Mouse (Mus musculus): ENCODE results near the gene Klf2. TPM values are rescaled to one million over a fixed set of nuclear protein-coding genes. Genes with fewer than 3 reads are reported as not detected.

Klf2 gene
- total RNA-seq, 2 experiments from 2014 or later, result 15.2 to 23.6 TPM

DNA sequence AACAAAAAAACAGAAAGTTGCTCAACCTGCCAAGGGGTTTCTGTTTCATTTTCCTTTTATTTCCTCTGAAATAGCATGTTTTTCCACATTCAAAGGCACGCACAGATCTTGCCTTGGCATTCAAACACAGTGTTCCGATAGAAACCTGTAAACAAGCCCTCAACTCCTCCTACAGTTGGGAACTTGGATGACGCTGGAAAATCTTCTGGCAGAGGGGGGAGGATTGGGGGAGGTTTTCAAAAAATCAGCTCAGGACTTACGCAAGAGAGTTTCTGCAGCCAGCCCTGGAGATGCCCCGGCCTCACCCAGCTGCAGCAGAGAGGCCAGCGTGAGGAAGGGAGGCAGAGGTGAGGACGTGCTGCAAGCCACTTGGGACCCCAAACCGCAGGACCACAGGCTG is 15.2 kb upstream of the Klf2 start:
- DNase-seq (ENCODE audit: low spot score in 2 of 2), result peak in 1 of 2 experiments; percentile 35

DNA sequence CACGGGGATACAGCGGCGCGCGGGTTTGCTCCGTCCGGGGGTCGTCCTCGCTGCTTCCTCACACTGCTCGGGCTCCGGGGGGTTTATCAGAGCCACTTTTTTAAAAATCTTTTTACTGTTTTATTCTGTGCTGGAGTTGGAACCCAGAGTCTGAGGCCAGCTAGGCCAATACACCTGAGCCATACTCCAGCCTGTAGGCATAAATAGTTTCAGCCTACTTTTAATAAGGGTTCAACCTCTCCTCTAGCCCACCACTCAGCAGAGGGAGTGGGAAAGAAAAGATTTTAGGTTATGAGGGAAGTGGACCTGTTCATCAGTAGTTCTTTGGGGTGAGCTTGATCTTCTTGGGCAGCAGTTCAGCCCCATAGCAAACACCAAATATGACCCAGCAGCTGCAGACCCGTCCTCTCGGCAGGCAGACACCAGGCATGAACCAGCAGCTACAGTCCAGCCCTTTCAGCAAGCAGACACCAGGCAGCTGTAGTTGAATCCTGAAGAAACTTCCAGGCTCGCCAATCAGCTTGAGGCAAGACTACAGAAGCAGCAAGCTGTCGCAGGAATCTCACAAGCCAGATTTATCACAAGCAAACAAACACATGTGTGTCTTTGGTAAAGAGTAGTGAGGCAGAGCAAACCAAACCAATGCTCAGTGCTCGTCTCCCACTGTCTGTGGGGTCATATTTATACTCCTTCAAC is 13.5 kb upstream of the Klf2 start, which contains the start of gene Gm10282:
Gm10282 (minus strand) TSS at position 51 of the 696 bp plus-strand sequence.
- no peak for DNase-seq (ENCODE audit: low spot score in 2 of 2)

DNA sequence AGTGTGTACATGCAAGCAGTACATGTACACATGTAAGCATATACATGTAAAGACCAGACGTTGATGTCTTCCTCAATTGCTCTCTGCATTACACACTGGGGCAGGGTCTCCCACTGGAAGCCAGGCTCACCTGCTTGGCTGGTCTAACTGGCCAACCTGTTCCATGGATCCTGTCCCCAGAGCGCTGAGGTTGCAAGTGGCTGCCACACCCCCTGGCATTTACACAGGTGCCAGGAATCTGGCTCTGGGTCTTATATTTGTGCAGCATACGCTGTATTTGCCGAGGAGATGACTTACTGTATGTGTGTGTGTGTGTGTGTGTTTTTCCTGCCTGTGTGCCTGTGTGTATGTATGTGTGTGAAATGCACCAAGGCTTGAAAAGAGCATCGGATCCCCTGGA is 11.9 kb upstream of the Klf2 start:
- DNase-seq (ENCODE audit: low spot score in 2 of 2), result no peak

DNA sequence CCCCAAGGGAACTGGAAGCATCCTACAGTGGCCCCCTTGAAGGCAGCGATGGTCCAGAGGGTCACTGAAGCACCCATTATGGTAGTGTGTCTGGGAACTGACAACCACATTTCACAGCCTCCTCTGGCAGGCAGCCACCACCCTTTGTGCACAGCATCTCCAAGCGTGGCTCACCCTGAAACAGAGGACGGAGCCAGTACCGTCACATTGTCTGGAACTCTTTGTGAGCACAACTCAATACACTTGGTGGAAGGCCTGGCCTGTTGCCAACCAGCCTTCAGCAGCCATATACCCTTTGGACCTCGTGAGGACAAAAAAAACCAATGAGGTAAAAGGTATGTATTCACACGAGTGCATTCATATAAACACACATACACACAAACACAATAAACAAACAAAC is 10.6 kb upstream of the Klf2 start:
- DNase-seq (ENCODE audit: low spot score in 2 of 2), result no peak

DNA sequence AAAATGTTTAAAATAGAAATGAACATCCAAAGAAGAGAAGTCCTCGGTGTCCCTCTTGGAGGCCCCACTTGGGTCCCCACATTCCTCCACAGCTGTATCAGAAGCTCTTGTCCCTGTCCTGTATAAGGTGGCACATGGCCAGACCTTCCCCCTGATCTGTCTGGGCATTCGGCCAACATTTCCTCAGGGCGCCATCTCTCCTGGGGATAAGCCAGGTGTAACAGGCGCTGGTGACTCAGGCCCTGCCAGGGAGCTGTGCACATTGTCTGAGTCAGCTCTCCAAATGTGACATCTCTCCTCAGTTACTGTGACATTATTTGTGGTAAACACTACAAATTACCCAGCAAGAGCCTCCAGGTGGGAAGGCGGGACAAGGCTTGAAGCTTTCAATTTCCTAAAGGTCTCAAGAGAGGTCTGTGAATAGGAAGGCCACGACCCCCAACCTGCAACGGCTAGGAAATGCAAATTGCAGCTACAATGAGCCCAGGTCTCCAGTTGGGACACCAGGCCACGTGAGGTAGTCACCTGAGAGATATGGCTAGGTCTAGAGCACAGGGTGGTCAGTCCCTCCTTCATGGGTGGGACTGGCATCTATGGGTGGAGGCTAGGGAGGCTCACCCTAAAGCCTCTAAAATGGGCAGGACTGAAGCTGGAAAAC is 7.9 kb upstream of the Klf2 start:
- DNase-seq (ENCODE audit: low spot score in 2 of 2), result peak; percentile 74 to 79

DNA sequence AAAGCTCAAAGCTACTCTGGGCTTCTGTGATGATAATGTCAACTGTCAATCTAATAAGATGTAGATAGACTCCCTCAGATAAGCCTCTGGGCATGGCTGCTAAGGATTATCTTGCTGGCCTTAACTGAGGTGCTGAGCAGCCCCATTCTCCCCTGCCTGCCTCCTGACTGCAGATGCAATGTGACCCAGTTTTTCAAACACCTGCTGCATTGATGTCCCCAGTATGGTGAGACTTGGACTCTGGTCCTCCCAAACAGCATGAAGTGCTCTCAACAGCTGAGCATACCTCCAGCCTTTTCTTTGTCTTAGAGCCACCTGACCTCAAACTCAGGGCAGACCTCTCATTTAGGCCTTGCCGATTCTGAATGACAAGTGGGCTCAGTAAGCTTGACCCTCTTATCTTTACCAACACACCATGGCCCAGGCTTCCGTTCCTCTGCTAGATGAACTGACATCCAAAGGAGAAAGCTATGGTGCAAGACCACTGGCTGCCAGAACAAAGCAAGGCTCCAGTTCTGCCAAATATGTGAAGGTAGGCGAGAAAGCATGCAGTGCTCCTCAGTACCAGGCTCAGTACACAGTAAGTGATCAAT is 5.8 kb upstream of the Klf2 start:
- DNase-seq (ENCODE audit: low spot score in 2 of 2), result no peak

DNA sequence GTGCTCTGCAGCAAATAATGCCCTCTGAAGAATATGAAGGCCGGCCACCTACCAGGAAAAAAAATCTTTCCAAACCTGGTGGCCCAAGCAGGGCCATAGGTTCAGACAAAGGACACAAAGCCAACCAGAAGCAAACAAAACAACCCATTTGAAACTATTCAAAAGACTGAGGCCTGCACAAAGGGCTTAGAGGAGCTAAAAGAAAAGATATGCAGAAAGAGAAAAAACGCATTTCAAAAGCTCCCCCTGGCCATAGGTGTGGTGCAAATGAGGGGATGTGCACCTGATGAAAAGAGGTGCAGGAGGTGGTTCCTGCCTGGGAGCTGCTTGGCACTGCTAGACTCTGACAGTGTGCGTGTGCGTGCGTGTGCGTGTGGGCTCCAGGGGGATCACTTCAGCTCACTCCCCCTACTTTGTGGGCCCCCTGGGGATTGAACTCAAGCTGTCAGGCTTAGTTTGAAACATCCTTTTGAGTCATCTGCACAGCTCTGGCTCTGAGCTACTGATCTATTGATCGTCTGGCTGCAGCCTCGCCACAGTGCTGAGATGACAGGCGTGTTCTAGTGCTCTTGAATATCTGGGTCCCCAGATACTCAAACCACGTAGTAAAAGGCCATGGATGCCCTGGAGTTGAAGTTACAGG is 2.7 kb upstream of the Klf2 start:
- DNase-seq (ENCODE audit: low spot score in 2 of 2), result no peak

DNA sequence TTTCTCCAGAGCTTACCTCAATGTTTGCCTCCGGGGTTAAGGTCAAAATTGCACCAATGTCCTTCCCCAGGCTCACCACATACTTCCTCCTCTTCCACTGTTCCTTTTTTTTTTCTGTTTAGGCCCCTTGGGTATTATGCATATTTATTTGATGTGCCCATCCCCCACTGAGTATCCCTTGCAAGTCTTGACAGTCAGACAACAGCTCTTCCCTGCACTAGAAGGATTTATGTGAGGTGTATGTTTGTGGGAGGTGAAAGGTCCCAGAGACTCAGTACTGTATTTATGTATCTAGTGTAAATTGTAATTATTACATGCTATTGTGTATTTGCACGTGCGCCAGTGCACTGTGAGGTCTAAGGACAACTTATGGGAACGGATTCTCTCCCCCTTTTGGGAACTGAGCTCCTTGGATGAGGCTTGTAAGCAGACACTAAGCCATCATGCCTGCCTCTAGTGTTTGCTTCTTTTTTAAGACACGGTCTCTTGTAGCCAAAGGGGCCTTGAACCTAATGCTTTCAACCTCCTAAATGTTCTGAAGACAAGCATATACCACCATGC is 1.0 kb upstream of the Klf2 start:
- no peak for DNase-seq (ENCODE audit: low spot score in 2 of 2)

DNA sequence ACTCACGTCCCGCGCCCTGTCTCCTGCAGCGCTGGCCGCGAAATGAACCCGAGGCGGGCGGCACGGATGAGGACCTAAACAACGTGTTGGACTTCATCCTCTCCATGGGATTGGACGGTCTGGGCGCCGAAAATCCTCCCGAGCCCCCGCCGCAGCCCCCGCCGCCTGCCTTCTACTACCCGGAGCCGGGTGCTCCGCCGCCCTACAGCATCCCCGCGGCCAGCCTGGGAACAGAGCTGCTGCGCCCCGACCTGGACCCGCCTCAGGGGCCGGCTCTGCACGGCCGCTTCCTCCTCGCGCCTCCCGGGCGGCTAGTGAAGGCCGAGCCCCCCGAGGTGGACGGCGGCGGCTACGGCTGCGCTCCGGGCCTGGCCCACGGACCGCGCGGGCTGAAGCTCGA is 564 bp downstream of the Klf2 start:
- peak in 1 of 2 experiments; percentile 23 for DNase-seq (ENCODE audit: low spot score in 2 of 2)

DNA sequence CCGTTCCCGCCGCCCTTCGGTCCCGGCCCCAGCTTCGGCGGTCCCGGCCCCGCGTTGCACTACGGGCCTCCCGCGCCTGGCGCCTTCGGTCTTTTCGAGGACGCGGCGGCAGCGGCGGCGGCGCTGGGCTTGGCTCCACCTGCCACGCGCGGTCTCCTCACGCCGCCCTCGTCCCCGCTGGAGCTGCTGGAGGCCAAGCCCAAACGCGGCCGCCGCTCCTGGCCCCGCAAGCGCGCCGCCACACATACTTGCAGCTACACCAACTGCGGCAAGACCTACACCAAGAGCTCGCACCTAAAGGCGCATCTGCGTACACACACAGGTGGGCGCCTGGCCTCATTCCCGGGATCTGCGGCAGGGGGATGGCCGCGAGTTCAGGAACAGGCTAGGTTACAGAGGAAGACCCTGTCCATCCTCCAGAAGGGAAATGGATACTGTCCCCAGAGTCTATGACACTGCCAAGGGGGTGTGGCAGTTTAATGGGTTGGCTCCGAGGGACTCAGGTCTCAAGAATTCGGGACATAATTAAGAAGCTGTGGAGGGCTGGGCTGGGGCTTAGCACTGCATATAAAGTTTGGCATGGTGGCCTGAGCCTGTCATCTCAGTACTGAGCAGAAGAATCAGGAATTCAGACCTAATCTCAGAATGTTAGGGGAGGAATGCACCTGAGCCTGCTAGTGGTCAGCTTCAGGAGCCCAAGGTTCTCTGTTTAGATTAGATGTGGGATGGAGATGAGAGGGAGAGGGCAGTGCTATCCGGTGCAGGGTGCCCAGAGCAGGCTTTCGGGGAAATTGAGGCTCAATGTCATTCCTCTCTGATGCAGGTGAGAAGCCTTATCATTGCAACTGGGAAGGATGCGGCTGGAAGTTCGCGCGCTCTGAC is 1.3 kb downstream of the Klf2 start:
- DNase-seq (ENCODE audit: low spot score in 2 of 2), result peak in 1 of 2 experiments; percentile 36

DNA sequence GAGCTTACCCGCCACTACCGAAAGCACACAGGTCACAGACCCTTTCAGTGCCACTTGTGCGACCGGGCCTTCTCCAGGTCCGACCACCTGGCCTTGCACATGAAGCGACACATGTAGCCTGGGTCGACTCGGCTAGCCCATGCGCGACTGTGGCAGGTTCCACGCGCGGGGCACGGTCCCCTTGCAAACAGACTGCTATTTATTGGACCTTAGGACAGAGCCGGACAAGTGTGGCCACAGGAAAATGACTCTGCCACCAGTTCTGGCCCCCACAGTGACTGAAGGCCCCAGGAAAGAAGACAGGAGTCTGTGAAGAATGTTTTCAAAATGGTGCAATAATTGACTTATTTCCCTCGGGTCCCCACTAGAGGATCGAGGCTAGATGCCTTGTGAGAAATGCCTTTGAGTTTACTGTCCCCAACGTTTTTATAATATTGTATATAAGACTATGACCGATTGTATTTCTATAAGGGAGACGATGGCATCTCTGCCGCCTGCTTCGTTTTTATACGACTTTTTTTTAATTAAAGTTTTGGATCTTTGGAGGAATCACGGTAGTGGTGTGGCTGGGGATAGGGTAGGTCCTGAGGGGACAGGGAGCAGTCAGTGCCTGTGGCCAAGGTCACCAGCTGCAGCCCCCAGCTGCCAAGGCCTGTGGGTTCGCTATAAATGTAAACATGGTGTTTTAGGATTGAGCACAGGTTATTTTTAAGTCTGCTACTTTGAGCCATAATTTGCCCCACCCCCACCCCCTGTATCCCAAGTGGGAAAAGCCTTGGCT is 2.2 kb downstream of the Klf2 start:
- DNase-seq (ENCODE audit: low spot score in 2 of 2), result no peak

DNA sequence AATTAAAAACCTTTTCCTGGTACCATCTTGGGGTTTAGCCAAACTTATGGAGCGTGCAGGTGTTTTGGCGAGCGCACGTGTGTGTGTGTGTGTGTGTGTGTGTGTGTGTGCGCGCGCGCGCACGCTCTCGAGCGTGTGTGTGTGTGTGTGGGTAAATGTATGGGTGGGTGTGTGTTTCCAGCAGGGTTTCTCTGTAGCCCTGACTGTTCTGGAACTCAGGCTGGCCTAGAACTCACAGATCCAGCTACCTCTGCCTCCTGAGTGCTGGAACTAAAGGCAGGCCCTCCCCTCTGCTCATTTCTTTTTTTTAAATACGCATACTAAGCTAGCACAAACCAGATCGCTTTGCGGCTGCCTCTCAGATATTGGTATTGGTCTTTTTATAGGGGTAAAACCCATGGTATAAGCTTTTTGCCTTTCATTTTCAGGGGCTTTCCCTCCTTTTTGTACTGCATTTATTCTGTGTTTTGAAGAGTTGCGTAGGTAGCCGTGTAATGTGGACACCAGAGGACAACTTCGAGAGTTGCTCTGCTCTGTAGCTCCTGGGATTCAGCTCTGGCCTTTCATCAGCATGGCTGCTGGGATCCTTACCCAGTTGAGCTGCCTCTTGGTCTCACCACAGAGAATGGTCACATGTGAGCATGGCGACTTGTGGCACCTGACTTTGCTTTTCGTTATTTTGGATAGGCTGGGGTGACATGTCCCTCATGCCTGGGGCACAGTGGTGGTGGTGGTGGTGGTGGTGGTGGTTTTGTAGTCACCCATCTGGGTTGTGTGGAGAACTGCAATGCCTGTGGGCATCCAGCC is 3.0 kb downstream of the Klf2 start:
- no peak for DNase-seq (ENCODE audit: low spot score in 2 of 2)

DNA sequence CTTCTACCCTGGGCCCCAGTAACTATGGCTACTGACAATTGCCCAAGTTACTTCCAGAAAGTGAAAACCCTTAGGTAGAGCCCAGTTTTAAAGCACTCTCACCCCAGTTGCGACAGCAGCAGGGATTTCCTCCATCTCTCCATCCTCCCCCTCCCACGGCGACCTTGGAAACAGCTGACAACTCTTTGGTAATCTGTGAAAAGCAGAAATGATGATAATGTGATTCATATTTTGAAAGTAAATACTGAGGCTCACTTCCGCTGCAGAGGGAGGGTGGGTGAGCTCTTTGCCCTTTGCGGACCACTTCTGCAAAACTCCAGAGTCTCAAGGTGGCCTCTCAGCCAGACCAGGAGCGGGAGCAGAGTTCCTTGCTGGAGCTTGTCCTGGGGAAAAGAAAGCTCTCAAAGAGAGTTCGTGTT is 3.6 kb downstream of the Klf2 start:
- no peak for DNase-seq (ENCODE audit: low spot score in 2 of 2)

DNA sequence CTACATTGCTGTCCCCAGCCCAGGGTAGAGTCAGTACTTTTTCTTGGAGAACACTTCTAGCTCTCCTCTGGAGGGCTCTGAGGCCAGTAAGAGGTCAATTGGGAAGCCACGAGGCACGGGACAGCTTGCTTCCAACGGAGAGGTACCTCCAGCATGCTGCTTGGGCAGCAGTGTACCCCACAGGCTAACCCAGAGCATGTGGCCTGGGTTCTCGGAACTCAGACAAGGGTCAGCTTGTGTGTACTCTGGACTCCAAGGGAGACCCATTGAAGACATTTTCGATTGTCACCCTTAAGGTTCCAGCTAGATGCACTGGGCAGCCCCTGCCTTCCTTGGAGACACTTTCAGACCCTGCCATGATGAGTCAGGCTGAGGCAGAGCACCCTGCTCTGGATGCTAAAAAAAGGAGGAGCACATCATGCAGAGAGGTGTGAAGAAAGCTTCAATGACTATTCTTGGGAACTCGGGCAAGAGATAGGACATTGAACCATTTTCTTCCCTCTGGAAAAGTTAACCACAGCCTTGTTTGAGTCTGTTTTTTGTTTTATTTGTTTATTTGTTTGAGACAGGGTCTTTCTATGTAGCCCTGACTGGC is 4.4 kb downstream of the Klf2 start:
- DNase-seq (ENCODE audit: low spot score in 2 of 2), result peak in 1 of 2 experiments; percentile 28

DNA sequence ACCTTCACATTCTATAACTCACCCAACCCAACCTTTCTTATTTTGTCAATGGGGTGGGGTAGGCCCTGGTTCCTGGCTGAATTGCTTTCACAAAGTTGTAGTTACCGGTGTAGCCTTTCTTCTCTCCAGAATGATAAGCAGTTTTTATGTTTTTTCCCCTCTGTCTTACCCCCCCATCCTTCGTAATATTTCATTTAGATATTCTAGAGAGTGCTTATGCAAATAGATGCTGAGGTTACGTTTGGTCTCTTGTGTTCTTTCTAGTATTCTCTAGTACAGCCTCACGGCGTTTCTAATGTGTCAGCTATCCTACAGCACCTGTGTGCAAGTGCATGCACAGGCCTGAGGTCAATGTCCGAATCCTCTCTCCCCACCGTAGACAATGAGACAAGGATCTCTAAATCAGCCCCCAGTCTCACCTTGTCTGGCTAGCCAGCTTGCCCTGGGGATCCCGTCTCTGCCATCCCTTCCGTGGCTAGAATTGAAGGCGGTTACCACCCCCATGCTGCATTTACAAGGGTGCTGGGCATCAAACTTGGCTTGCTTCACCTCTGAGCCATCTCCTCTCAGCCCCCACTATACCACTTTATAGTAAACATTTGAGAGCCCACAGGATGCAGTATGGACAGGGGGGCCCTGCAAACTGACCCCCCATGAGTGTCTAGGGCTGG is 5.3 kb downstream of the Klf2 start:
- no peak for DNase-seq (ENCODE audit: low spot score in 2 of 2)

DNA sequence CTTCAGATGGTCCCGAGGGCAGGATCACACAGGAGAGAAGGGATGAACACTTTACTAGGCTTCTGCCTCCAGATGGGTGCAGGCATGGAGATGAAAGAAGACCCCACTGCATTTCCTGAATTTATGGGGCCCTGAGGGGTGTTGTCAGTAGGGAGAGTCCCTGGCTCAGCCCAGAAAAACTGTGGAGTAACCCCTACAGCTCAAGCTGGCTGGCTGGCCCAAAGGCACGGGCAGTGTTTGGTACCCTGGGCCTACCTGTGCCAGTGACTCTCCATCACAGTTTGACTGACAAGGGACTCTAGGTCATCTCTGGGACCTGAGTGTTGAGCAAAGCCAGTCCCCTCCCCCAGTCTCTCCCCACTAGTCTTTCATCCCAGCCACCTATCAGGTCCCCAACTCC is 5.9 kb downstream of the Klf2 start:
- no peak for DNase-seq (ENCODE audit: low spot score in 2 of 2)

DNA sequence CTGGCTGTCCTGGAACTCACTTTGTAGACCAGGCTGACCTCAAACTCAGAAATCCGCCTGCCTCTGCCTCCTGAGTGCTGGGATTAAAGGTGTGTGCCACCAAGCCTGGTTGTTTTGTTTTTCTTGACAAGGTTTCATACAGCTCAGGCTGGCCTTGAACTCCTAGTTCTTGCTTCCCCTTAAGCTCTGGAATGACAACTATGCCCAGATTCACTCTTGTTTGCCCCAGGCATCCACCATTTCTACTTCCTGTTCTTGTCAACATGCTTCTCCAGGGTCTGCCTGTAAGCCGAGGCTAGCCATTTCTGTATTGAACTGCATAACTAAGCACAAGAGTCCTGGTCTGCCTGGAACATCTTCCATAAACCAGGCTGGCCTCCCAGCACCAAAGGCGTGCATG is 10.3 kb downstream of the Klf2 start:
- DNase-seq (ENCODE audit: low spot score in 2 of 2), result no peak
